Mouse (Mus musculus): Measurements from ENCODE around the gene Mtcl1. TPM values are rescaled to one million over a fixed set of nuclear protein-coding genes. Genes with fewer than 3 reads are reported as not detected.

Mtcl1 gene
- 1.4 TPM for polyA plus RNA-seq (2014; fragmentation: Illumina TruSeq; extraction: RNeasy Lipid Tissue Mini Kit (QIAGEN cat#74804); ENCODE audit: low read depth, low replicate concordance)

DNA sequence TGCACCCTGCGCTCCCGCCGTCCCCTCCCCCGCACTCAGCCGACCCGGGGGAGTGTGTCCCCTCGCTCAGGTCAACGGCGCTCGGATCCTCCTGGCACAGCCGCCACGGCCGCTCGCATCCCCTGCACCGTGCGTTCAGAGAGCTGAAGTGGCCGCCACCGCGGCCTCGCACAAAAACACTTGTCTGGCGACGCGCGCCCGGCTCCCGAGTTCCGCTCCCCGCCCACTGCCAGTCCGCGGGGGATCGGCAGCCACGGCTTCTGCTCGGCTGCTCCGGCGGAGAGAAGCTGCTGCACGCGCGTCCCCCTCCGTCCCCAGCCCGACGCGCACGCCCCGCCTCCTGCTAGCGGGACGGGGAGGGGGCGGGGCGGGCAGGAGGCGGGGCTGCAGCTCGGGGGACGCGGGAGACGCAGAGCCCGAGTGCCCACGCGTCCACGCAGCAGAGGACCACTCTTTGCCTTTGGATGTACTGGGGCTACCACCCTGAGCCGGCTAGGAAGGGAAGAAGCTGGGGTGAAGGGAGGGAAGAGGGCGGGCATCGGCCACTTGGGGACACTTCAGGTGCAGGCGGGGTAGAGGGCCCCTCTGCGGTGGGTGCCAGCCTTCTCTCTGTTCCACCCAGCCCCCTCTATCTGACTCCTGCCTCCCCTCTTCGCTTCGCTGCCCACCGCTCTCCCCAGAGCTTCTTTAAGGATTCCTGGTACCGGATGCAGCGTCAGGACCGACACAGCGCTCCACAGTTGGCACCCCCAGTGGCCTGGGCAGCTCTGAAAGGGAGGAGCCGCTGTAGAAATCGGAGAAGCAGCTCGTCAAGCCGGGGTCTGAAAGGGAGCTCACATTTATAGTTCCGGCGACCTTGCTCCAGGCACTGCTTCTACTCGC is at the start of gene Mtcl1:
Gene Mtcl1, minus strand, starts transcription at position 291 of the 882 bp plus-strand sequence.

Other genes starting within 250 kb of the Mtcl1 start
- gene Rab12, start 70.0 kb upstream of the Mtcl1 start, polyA plus RNA-seq (2014; fragmentation: Illumina TruSeq; extraction: RNeasy Lipid Tissue Mini Kit (QIAGEN cat#74804); ENCODE audit: low read depth, low replicate concordance), result 73.0 TPM
- gene Themis3, start 144.9 kb upstream of the Mtcl1 start, polyA plus RNA-seq (2014; fragmentation: Illumina TruSeq; extraction: RNeasy Lipid Tissue Mini Kit (QIAGEN cat#74804); ENCODE audit: low read depth, low replicate concordance), result 38.5 TPM